Mouse (Mus musculus) MEL (cell line): ENCODE data around the gene Selenoo. TPM values are rescaled to one million over a fixed set of nuclear protein-coding genes. Genes with fewer than 3 reads are reported as not detected.

Experiments
- DNase-seq: peaks from one replicate; pipeline ENCODE4 v3.0.0; 2011; ENCODE audit warnings: low read depth, low spot score
- H3K27ac ChIP-seq: 2 replicates; pipeline ENCODE4 v1.5.1; 2012; ENCODE audit warnings: low read depth, mild to moderate bottlenecking, control low read depth, low read length, moderate library complexity; ENCODE audit not compliant: control insufficient read depth
- H3K27me3 ChIP-seq, 2 experiments: fragments of 150-350 bp in 1 of 2; sonication (generic) in 1 of 2; 2 replicates each; pipeline ENCODE4 v1.6.1; 2012; ENCODE audit warnings: low read length in 2 of 2, mild to moderate bottlenecking in 2 of 2, improper control_type of control experiment in 1 of 2, moderate library complexity in 1 of 2; ENCODE audit not compliant: insufficient read depth in 2 of 2, control insufficient read depth in 1 of 2
- H3K36me3 ChIP-seq, 2 experiments: 2 replicates each; pipeline ENCODE4 v1.6.1; 2012 to 2014; ENCODE audit warnings: low read length in 2 of 2, improper control_type of control experiment in 1 of 2, inconsistent platforms in 1 of 2, mild to moderate bottlenecking in 1 of 2; ENCODE audit not compliant: insufficient read depth in 2 of 2, control insufficient read depth in 1 of 2
- H3K4me1 ChIP-seq, 2 experiments: fragments of 150-350 bp in 1 of 2; sonication (generic) in 1 of 2; 2 replicates each; pipeline ENCODE4 v1.6.1; 2012; ENCODE audit warnings: low read length in 2 of 2, improper control_type of control experiment in 1 of 2, mild to moderate bottlenecking in 1 of 2; ENCODE audit not compliant: insufficient read depth in 2 of 2, control insufficient read depth in 1 of 2
- H3K4me3 ChIP-seq, 2 experiments: fragments of 150-350 bp in 1 of 2; sonication (generic) in 1 of 2; 2 replicates each; pipeline ENCODE4 v1.5.1; 2012; ENCODE audit warnings: low read depth in 2 of 2, low read length in 2 of 2, mild to moderate bottlenecking in 2 of 2, moderate library complexity in 2 of 2, control low read depth in 1 of 2, improper control_type of control experiment in 1 of 2; ENCODE audit not compliant: control insufficient read depth in 1 of 2, insufficient read depth in 1 of 2
- H3K79me2 ChIP-seq: 2 replicates; pipeline ENCODE4 v1.6.1; 2012; ENCODE audit warnings: mild to moderate bottlenecking, low read length, moderate library complexity; ENCODE audit not compliant: control insufficient read depth, poor library complexity, insufficient read depth
- H3K9ac ChIP-seq: 2 replicates; pipeline ENCODE4 v1.6.1; 2012; ENCODE audit warnings: low read depth, mild to moderate bottlenecking, control low read depth, low read length, moderate library complexity; ENCODE audit not compliant: control insufficient read depth, poor library complexity, severe bottlenecking
- H3K9me3 ChIP-seq: fragments of 150-350 bp; sonication (generic); replicated peaks from 2 replicates; pipeline ENCODE4 v1.6.1; 2012; ENCODE audit warnings: mild to moderate bottlenecking, low read length, improper control_type of control experiment, moderate library complexity; ENCODE audit not compliant: insufficient read depth
- BHLHE40 ChIP-seq: IDR thresholded peaks from 2 replicates; pipeline ENCODE4 v1.6.1; 2012; ENCODE audit warnings: low read depth, mild to moderate bottlenecking, inconsistent platforms, low read length, improper control_type of control experiment, borderline replicate concordance
- CHD1 ChIP-seq: IDR thresholded peaks from 2 replicates; pipeline ENCODE4 v1.6.1; 2012; ENCODE audit warnings: low read depth, mild to moderate bottlenecking, inconsistent platforms, low read length, improper control_type of control experiment
- CHD2 ChIP-seq: IDR thresholded peaks from 2 replicates; pipeline ENCODE4 v1.6.1; 2011; ENCODE audit warnings: low read length, improper control_type of control experiment
- CTCF ChIP-seq, 3 experiments: IDR thresholded peaks in 2 of 3; conservative IDR thresholded peaks in 1 of 3; 2 replicates each; pipeline ENCODE4 v1.5.1; 2011 to 2012; ENCODE audit warnings: low read length in 3 of 3, low read depth in 2 of 3, mild to moderate bottlenecking in 2 of 3, improper control_type of control experiment in 1 of 3, inconsistent platforms in 1 of 3, mixed read lengths in 1 of 3, moderate library complexity in 1 of 3; ENCODE audit not compliant: control insufficient read depth in 1 of 3, insufficient read depth in 1 of 3, poor library complexity in 1 of 3, severe bottlenecking in 1 of 3
- E2F4 ChIP-seq: IDR thresholded peaks from 2 replicates; pipeline ENCODE4 v1.6.1; 2011; ENCODE audit warnings: low read depth, low read length, improper control_type of control experiment, borderline replicate concordance
- GATA1 ChIP-seq: IDR thresholded peaks from 2 replicates; pipeline ENCODE4 v1.6.1; 2011; ENCODE audit warnings: low read depth, low read length, improper control_type of control experiment
- JUND ChIP-seq: IDR thresholded peaks from 2 replicates; pipeline ENCODE4 v1.6.1; 2011; ENCODE audit warnings: low read depth, mild to moderate bottlenecking, improper control_type of control experiment, low read length
- KAT2A ChIP-seq: conservative IDR thresholded peaks from 2 replicates; pipeline ENCODE4 v1.6.1; 2012; ENCODE audit warnings: low read depth, low read length, improper control_type of control experiment, inconsistent platforms
- MAFK ChIP-seq: IDR thresholded peaks from 2 replicates; pipeline ENCODE4 v1.6.1; 2011; ENCODE audit warnings: low read depth, mild to moderate bottlenecking, low read length, improper control_type of control experiment, borderline replicate concordance
- MYB ChIP-seq: IDR thresholded peaks from 2 replicates; pipeline ENCODE4 v1.6.1; 2011; ENCODE audit warnings: mild to moderate bottlenecking, low read depth, low read length, improper control_type of control experiment
- POLR2A ChIP-seq, 2 experiments: IDR thresholded peaks; 2 replicates each; pipeline ENCODE4 v1.6.1; 2011 to 2012; ENCODE audit warnings: low read length in 2 of 2, mild to moderate bottlenecking in 2 of 2, control low read depth in 1 of 2, improper control_type of control experiment in 1 of 2, low read depth in 1 of 2, moderate library complexity in 1 of 2; ENCODE audit not compliant: control insufficient read depth in 1 of 2, insufficient read depth in 1 of 2, poor library complexity in 1 of 2
- POLR2AphosphoS5 ChIP-seq: IDR thresholded peaks from 2 replicates; pipeline ENCODE4 v1.6.1; 2012; ENCODE audit warnings: low read depth, borderline replicate concordance, mild to moderate bottlenecking, inconsistent platforms, low read length, moderate library complexity, mixed read lengths
- SIN3A ChIP-seq: IDR thresholded peaks from 2 replicates; pipeline ENCODE4 v1.6.1; 2012; ENCODE audit warnings: low read length, improper control_type of control experiment, inconsistent platforms
- TBP ChIP-seq: IDR thresholded peaks from 2 replicates; pipeline ENCODE4 v1.8.0; 2011; ENCODE audit warnings: low read depth, low read length, improper control_type of control experiment
- USF1 ChIP-seq: IDR thresholded peaks from 2 replicates; pipeline ENCODE4 v1.6.1; 2014; ENCODE audit warnings: low read depth, mild to moderate bottlenecking, inconsistent platforms, low read length, improper control_type of control experiment, moderate library complexity
- ZMIZ1 ChIP-seq: IDR thresholded peaks from 2 replicates; pipeline ENCODE4 v1.6.1; 2012; ENCODE audit warnings: low read depth, mild to moderate bottlenecking, inconsistent platforms, low read length, improper control_type of control experiment, moderate library complexity
- polyA plus RNA-seq, 2 experiments: library from polyadenylated mRNA; stranded (reverse) in 1 of 2; unstranded in 1 of 2; fragments of >175 nt in 1 of 2; fragments of >200 nt in 1 of 2; gene quantifications; 2 replicates each; pipeline versions ENCODE4 v1.2.1 to v1.2.4; 2012; ENCODE audit warnings: low replicate concordance in 2 of 2, low read depth in 1 of 2; ENCODE audit not compliant: insufficient read length in 2 of 2, insufficient read depth in 1 of 2, missing spikeins in 1 of 2
- total RNA-seq: library from RNA; depleted of rRNA; stranded (reverse); fragments of 300-350 nt; gene quantifications from 2 replicates; pipeline ENCODE4 v1.2.3, GENCODE M21; 2012

Gene Selenoo
- total and polyA plus RNA-seq, 3 experiments = 16.6 to 17.3 TPM; not detected in 1

DNA sequence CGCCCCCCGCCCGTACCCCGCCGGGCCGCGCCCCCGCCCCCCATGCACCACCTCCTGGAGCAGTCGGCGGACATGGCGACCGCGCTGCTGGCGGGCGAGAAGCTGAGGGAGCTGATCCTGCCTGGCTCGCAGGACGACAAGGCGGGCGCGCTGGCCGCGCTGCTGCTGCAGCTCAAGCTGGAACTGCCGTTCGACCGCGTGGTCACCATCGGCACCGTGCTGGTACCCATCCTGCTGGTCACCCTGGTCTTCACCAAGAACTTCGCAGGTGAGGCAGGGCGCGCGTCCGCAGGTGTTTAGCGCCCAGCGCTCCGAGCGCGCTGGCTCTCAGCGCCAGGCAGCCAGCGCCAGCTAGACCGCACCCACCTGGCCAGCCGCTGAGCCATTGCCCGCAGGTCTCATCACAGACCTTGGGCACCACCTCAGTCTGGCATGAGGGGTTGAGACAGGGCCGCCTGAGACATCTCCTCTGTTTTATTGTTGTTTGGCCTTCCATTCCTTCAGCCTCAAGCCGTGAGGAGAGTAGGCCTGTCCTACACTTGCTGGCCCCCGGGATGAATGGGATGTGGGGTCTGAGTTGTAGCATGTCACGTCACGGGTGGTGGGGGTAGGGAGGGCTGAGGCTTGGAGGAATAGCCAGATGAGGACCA, 28.7 kb upstream of the Selenoo start:
- H3K4me1 ChIP-seq = no peaks in the 10 kb centered on the region
- H3K9me3 ChIP-seq = no peaks in the 10 kb centered on the region
- H3K27me3 ChIP-seq = peaks cover 2 to 10% of the 10 kb centered on the region in 2 experiments; a peak in 3 of 4 replicates
- no peaks in the 10 kb centered on the region for H3K79me2 ChIP-seq
- H3K36me3 ChIP-seq = no peaks in the 10 kb centered on the region
- H3K27ac ChIP-seq = no peak overlapping the region
- no peak overlapping the region for H3K4me3 ChIP-seq
- no peak for DNase-seq
- TF ChIP-seq GATA1 (no peak), KAT2A (no peak), POLR2A (IDR thresholded peaks at IDR 0.05; ENCODE audit: control insufficient read depth in 1 of 2, insufficient read depth in 1 of 2, low read depth in 1 of 2, low read length in 2 of 2, poor library complexity in 1 of 2) (no peak), MYB (no peak), CHD1 (no peak), CTCF (IDR thresholded peaks at IDR 0.05 in 2 of 3, conservative IDR thresholded peaks at IDR 0.05 in 1 of 3; ENCODE audit: control insufficient read depth in 1 of 3, insufficient read depth in 1 of 3, low read depth in 2 of 3, low read length in 3 of 3, poor library complexity in 1 of 3, severe bottlenecking in 1 of 3) (no peak), ZMIZ1 (no peak)
- H3K9ac ChIP-seq = no peak overlapping the region

DNA sequence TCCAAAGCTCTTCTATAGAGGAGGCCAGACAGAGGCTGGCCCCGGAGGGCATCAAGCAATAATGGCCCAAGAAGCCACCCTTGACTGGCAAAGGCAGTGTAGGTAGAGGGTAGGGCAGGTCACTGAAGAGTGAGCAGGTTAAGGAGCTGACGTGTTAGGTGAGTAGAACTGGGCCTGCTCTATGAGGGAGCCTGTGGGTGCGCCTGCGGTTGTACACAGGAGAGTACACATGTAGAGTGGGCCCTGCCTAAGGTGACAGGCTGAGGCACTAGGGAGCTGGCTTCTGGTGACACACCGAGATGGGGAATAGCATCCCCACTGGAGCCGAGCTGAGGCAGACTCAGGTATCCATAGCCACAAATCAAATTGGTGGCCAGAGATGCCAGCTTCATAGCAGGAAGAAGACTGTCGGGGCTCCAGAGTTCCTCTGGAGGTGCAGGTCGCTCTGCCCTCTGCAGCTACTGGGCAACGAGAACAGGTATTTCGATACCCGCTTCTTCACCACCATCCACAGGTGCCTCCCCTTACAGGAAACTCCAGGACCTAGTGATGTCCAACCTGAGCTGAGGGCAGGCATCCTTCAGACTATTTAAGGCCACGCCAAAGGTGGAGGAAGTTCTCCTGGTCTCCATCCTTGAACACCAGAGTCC, 27.9 kb upstream of the Selenoo start:
- H3K27me3 ChIP-seq = peaks cover 2 to 12% of the 10 kb centered on the region in 2 experiments; a peak in 3 of 4 replicates
- H3K4me1 ChIP-seq = no peaks in the 10 kb centered on the region
- H3K9me3 ChIP-seq = no peaks in the 10 kb centered on the region
- H3K4me3 ChIP-seq = no peak overlapping the region
- H3K36me3 ChIP-seq = no peaks in the 10 kb centered on the region
- H3K79me2 ChIP-seq = no peaks in the 10 kb centered on the region
- no peak for DNase-seq
- TF ChIP-seq USF1 (no peak), POLR2AphosphoS5 (no peak), SIN3A (no peak), BHLHE40 (no peak), JUND (no peak), MYB (no peak), CHD2 (no peak), E2F4 (no peak), TBP (no peak), MAFK (no peak)
- H3K27ac ChIP-seq = no peak overlapping the region
- no peak overlapping the region for H3K9ac ChIP-seq
